Comparison of ENCODE assay signal across 8 mouse cellular contexts in the genomic region with DNA sequence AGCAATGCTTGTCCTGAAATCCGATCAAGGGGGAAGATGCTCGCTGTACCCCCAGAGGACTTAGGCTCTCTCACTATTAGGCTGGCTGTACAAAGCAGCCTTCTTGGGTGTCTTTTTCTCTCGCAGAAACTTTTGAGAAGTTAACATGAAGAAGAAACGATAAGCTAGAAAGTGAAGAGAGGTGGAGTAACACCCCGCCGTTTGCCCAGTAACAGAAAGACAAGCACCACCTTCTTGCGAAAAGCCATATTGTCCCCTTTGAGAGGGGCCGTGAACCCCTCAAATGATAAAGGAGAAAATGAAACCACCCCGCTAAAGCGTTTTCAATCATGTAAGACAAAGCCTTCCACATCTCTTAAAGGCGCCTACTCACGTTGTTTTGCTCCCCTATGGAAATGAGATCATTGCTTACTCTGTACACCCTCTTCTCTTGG. TPM values are rescaled to one million over a fixed set of nuclear protein-coding genes. Genes with fewer than 3 reads are reported as not detected.
DNase-seq lines count a peak whose midpoint lies in the region; ATAC-seq and TF ChIP-seq lines count a peak whose summit lies in the region.

No protein-coding gene starts in this region.

- peak overlapping the region; percentile 95 for H3K9ac ChIP-seq in heart, embryonic 11.5 days (ENCODE audit: low read depth, low read length)

- DNase-seq in heart, adult 9 months (ENCODE audit: low spot score in 2 of 2) = no peak
- DNase-seq in G1E (ENCODE audit: low spot score) = peak; percentile 8
- DNase-seq in forebrain, embryonic 10.5 days (ENCODE audit: extremely low spot score, low spot score) = no peak
- peak; percentile 44 for DNase-seq in liver
- DNase-seq in gastrocnemius, adult 8-10 months (ENCODE audit: low spot score in 2 of 2) = no peak
- no peak for DNase-seq in left cerebral cortex, adult 8-10 months (ENCODE audit: low spot score in 2 of 2)

- WGBS in heart, embryonic 11.5 days (ENCODE audit: insufficient replicate concordance) = 3% methylated on average over 12 of the region's 12 CpGs
- 3% methylated on average over 12 of the region's 12 CpGs for WGBS in forebrain, embryonic 10.5 days
- 3% methylated on average over 12 of the region's 12 CpGs for WGBS in olfactory bulb, adult 2 months

- peak overlapping the region; percentile 94 for H3K27ac ChIP-seq in heart, embryonic 11.5 days (ENCODE audit: low read depth, low read length)
- peak overlapping the region; percentile 94 for H3K27ac ChIP-seq in forebrain, embryonic 10.5 days
- no peak overlapping the region for H3K27ac ChIP-seq in olfactory bulb, adult 2 months (ENCODE audit: insufficient read depth, low read depth, low read length)

- ATAC-seq in heart, embryonic 11.5 days (replicated peaks; ENCODE audit: insufficient number of reproducible peaks, low FRiP score, low TSS enrichment) = no peak
- ATAC-seq in G1E (ENCODE audit: extremely low read depth, insufficient number of reproducible peaks, low FRiP score, poor library complexity, severe bottlenecking) = no peak

- peak overlapping the region; percentile 85 for H3K4me3 ChIP-seq in heart, embryonic 11.5 days (ENCODE audit: low read depth, low read length)
- peak overlapping the region; percentile 96 for H3K4me3 ChIP-seq in G1E (ENCODE audit: low read depth, low read length)
- H3K4me3 ChIP-seq in forebrain, embryonic 10.5 days = peak overlapping the region; percentile 66
- H3K4me3 ChIP-seq in olfactory bulb, adult 2 months (ENCODE audit: insufficient read depth, low read depth, low read length) = peak overlapping the region; percentile 76

- peak overlapping the region; percentile 81 for H3K4me2 ChIP-seq in heart, embryonic 11.5 days

- H3K9me3 ChIP-seq in heart, embryonic 11.5 days (replicated peaks; ENCODE audit: control insufficient read depth, low read length) = no peaks in the 10 kb centered on the region
- H3K9me3 ChIP-seq in G1E (replicated peaks) = no peaks in the 10 kb centered on the region
- no peaks in the 10 kb centered on the region for H3K9me3 ChIP-seq in forebrain, embryonic 10.5 days

- H3K36me3 ChIP-seq in heart, embryonic 11.5 days (ENCODE audit: control insufficient read depth, insufficient read depth, low read length) = no peaks in the 10 kb centered on the region
- peaks cover 25% of the 10 kb centered on the region for H3K36me3 ChIP-seq in G1E (replicated peaks)
- no peaks in the 10 kb centered on the region for H3K36me3 ChIP-seq in forebrain, embryonic 10.5 days (replicated peaks)

- TF ChIP-seq POLR2A in olfactory bulb, adult 2 months (IDR thresholded peaks at IDR 0.05; ENCODE audit: insufficient read depth, low read depth, low read length) = no peak

- no peak for TF ChIP-seq CTCF in G1E (IDR thresholded peaks at IDR 0.05; ENCODE audit: low read depth, low read length)
- no peak for TF ChIP-seq CTCF in olfactory bulb, adult 2 months (IDR thresholded peaks at IDR 0.05; ENCODE audit: insufficient read depth, low read depth, low read length)

- no peaks in the 10 kb centered on the region for H3K27me3 ChIP-seq in heart, embryonic 11.5 days (ENCODE audit: control insufficient read depth, insufficient read depth, low read length)
- no peaks in the 10 kb centered on the region for H3K27me3 ChIP-seq in G1E (ENCODE audit: insufficient read depth, low read length)
- no peaks in the 10 kb centered on the region for H3K27me3 ChIP-seq in forebrain, embryonic 10.5 days (ENCODE audit: poor library complexity, severe bottlenecking)

- H3K4me1 ChIP-seq in heart, embryonic 11.5 days (ENCODE audit: control insufficient read depth, insufficient read depth, low read length) = no peaks in the 10 kb centered on the region
- H3K4me1 ChIP-seq in G1E (ENCODE audit: insufficient read depth, low read depth, low read length) = peaks cover 24% of the 10 kb centered on the region
- H3K4me1 ChIP-seq in forebrain, embryonic 10.5 days = peaks cover 10% of the 10 kb centered on the region
- no peaks in the 10 kb centered on the region for H3K4me1 ChIP-seq in olfactory bulb, adult 2 months (ENCODE audit: control insufficient read depth, insufficient read depth, low read length)

RNA-seq across cellular contexts. Expression of gene Tank, which starts 15.5 kb away (rescaled TPM):
- 27.3 TPM in 2 replicates for polyA plus RNA-seq in heart, embryonic 11.5 days (2014; fragmentation: Nextera tagmentation; extraction: Ambion mirVana)
- total RNA-seq in G1E (2014; fragmentation: Nextera tagmentation) (121 and 126 TPM in 2 replicates), G1E (2017) (93.8 and 102 TPM in 2 replicates)
- 3.0 and 4.6 TPM in 2 replicates for polyA plus RNA-seq in G1E (2012)
- 25.3 and 26.9 TPM in 2 replicates for polyA plus RNA-seq in forebrain, embryonic 10.5 days (2016; fragmentation: Nextera tagmentation; extraction: Ambion mirVana)
- polyA plus RNA-seq in olfactory bulb, adult 2 months (2012; ENCODE audit: insufficient read depth, insufficient read length, low replicate concordance, missing spikeins) = not detected in 2 replicates
- total RNA-seq in gastrocnemius, adult 8-10 months (2022) = 10 to 100 TPM; 14.3 to 20.7 (median 17.4) TPM
- 10 to 100 TPM; 26.7 to 35.8 (median 29.9) TPM for total RNA-seq in left cerebral cortex, adult 8-10 months (2022)

Comparison
In these comparisons a context has a peak if more than half of its experiments do, and no peak if none do; other contexts are left out.
1. DNase-seq: peak in G1E (single experiment) and liver (single experiment); none in heart, adult 9 months (0 of 2), forebrain, embryonic 10.5 days (single experiment), gastrocnemius, adult 8-10 months (0 of 2) and left cerebral cortex, adult 8-10 months (0 of 2).
2. Peak in every context shown above with its lines, with median percentiles within 50 percentile points of each other: H3K4me3 ChIP-seq.